Mouse (Mus musculus) Muller cell, postnatal 12 days (primary cell): Measurements from ENCODE around the gene Sox1.

ENCODE experiments used
- DNase-seq: peaks from one replicate; pipeline ENCODE4 v3.0.0-alpha.2; 2015; ENCODE audit errors: inconsistent ontology term

Sox1 gene

GRCm38 (mm10) chr8:12389116-12389471 is 6.0 kb upstream of the Sox1 start:
- DNase-seq = no peak

- no peak for DNase-seq
Observed at GRCm38 (mm10) chr8:12389801-12390639, 5.1 kb upstream of the Sox1 start.

GRCm38 (mm10) chr8:12390640-12391365 is 4.3 kb upstream of the Sox1 start:
- no peak for DNase-seq

GRCm38 (mm10) chr8:12391366-12392250 is 3.5 kb upstream of the Sox1 start:
- no peak for DNase-seq

GRCm38 (mm10) chr8:12392801-12393200 is 2.3 kb upstream of the Sox1 start:
- no peak for DNase-seq

GRCm38 (mm10) chr8:12394385-12395000 is 602 bp upstream of the Sox1 start:
- no peak for DNase-seq

- no peak for DNase-seq
Observed at GRCm38 (mm10) chr8:12396501-12397345, 1.6 kb downstream of the Sox1 start.

GRCm38 (mm10) chr8:12397346-12397925 is 2.3 kb downstream of the Sox1 start:
- DNase-seq = no peak

- DNase-seq = no peak
Observed at GRCm38 (mm10) chr8:12398011-12398945, 3.2 kb downstream of the Sox1 start.

- DNase-seq = no peak
Observed at GRCm38 (mm10) chr8:12399421-12400205, 4.5 kb downstream of the Sox1 start.

GRCm38 (mm10) chr8:12400611-12401390 is 5.7 kb downstream of the Sox1 start:
- no peak for DNase-seq

GRCm38 (mm10) chr8:12401391-12402270 is 6.5 kb downstream of the Sox1 start:
- no peak for DNase-seq

- no peak for DNase-seq
Observed at GRCm38 (mm10) chr8:12402709-12403108, 7.6 kb downstream of the Sox1 start.

GRCm38 (mm10) chr8:12408020-12408419 is 12.9 kb downstream of the Sox1 start:
- DNase-seq = no peak

- no peak for DNase-seq
Observed at GRCm38 (mm10) chr8:12409976-12410375, 14.9 kb downstream of the Sox1 start.

- DNase-seq = no peak
Observed at GRCm38 (mm10) chr8:12417056-12417455, 22.0 kb downstream of the Sox1 start.

GRCm38 (mm10) chr8:12420537-12420936 is 25.4 kb downstream of the Sox1 start:
- DNase-seq = no peak
